Mouse (Mus musculus) bone marrow macrophage, adult 2 months (primary cell): ENCODE measurements around the gene Acsl4. TPM values are rescaled to one million over a fixed set of nuclear protein-coding genes. Genes with fewer than 3 reads are reported as not detected.
A peak's percentile ranks its signal among the peaks of the same experiment; 100 is the strongest.

ENCODE experiments used
- H3K27ac ChIP-seq: 2 replicates; pipeline ENCODE4 v1.5.1; 2012; ENCODE audit warnings: low read depth, low read length; ENCODE audit not compliant: insufficient read depth
- H3K4me1 ChIP-seq: 2 replicates; pipeline ENCODE4 v1.6.1; 2012; ENCODE audit warnings: low read length; ENCODE audit not compliant: control insufficient read depth, insufficient read depth
- H3K4me3 ChIP-seq: 2 replicates; pipeline ENCODE4 v1.5.1; 2012; ENCODE audit warnings: mild to moderate bottlenecking, low read length, moderate library complexity; ENCODE audit not compliant: insufficient read depth
- CTCF ChIP-seq: IDR thresholded peaks from 2 replicates; pipeline ENCODE4 v1.5.1; 2012; ENCODE audit warnings: low read depth, mild to moderate bottlenecking, low read length, moderate library complexity
- POLR2A ChIP-seq: IDR thresholded peaks from 2 replicates; pipeline ENCODE4 v1.6.1; 2012; ENCODE audit warnings: mild to moderate bottlenecking, low read depth, low read length, borderline replicate concordance
- polyA plus RNA-seq: library from polyadenylated mRNA; stranded (reverse); fragments of >200 nt; gene quantifications from 2 replicates; pipeline ENCODE4 v1.2.4, GENCODE M21; 2012; ENCODE audit not compliant: missing spikeins, insufficient read depth, insufficient read length

The Acsl4 gene
- polyA plus RNA-seq, 1 experiment: 40.2 TPM

- H3K4me3 ChIP-seq: peak overlapping the region; percentile 63
- H3K27ac ChIP-seq: peak overlapping the region; percentile 92
- peaks cover 6% of the 10 kb centered on the region for H3K4me1 ChIP-seq
- TF ChIP-seq CTCF: no peak
- TF ChIP-seq POLR2A: no peak
Observed at GRCm38 (mm10) chrX:142390909-142391265, 552 bp upstream of the Acsl4 start.

DNA sequence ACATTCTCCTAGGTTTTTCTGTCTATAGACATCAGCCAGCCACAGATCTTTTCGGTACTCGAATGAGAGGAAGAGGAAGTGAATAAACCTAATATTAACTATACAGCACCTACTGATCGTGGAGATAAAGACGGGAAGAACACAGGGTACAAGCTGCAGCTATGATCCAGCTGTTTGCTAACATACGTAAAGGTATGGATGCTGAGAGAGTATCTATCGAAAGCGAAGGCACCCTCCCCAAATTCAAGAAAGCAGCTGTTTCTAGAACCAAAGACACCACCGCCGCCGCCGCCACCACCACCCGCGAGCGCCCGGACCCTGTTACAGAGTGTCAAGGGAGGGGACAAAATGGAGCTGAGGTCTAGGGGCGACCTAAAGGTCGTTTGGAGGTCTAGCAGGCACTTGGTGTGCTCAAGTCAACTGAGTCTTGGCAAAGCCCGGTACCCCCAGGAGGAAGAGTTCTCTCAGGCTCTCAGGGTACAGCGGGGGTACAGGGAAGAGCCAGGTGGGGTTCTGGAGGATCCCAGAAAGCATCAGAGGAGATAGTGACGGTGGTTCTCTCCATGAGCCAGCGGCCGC lies 665 bp downstream of the Acsl4 start:
- TF ChIP-seq POLR2A: no peak
- Histone ChIP-seq H3K27ac (peak overlapping the region; percentile 90), H3K4me1 (peaks cover 13% of the 10 kb centered on the region), H3K4me3 (peak overlapping the region; percentile 86)

- no peak overlapping the region for H3K4me3 ChIP-seq
- no peak overlapping the region for H3K27ac ChIP-seq
- TF ChIP-seq CTCF (no peak), POLR2A (no peak)
- peaks cover 16% of the 10 kb centered on the region for H3K4me1 ChIP-seq
Observed at GRCm38 (mm10) chrX:142388141-142388540, 2.2 kb downstream of the Acsl4 start.

GRCm38 (mm10) chrX:142387634-142388033 lies 2.7 kb downstream of the Acsl4 start:
- Histone ChIP-seq H3K27ac (no peak overlapping the region), H3K4me1 (peaks cover 17% of the 10 kb centered on the region), H3K4me3 (no peak overlapping the region)
- TF ChIP-seq POLR2A (no peak), CTCF (no peak)

DNA sequence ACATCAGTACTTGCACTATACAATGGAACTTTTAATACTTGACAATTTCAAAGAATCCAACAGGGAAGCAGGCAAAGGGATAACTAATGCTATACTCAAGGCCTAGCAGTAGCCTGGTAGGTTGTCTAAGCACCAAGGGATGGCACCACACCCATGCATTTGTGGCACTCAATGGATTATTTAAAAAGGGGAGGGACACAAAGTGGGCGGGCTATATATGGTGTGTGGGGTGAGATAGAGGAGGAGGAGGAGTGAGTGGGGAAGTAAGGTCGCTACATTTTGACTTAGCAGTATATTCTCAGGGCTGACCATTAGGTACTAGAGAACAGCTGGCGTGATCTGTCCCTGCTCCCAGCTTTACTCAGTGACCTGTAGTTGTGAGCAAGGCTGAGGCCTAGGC lies 5.4 kb downstream of the Acsl4 start:
- Histone ChIP-seq H3K4me1 (peaks cover 19% of the 10 kb centered on the region), H3K27ac (no peak overlapping the region), H3K4me3 (no peak overlapping the region)
- TF ChIP-seq CTCF (no peak), POLR2A (no peak)

GRCm38 (mm10) chrX:142379894-142380293 lies 10.4 kb downstream of the Acsl4 start:
- no peak for TF ChIP-seq POLR2A
- TF ChIP-seq CTCF: no peak
- peak overlapping the region; percentile 17 for H3K27ac ChIP-seq
- H3K4me1 ChIP-seq: peaks cover 28% of the 10 kb centered on the region
- H3K4me3 ChIP-seq: no peak overlapping the region

- no peak overlapping the region for H3K27ac ChIP-seq
- H3K4me1 ChIP-seq: peaks cover 23% of the 10 kb centered on the region
- no peak overlapping the region for H3K4me3 ChIP-seq
- TF ChIP-seq CTCF: no peak
- TF ChIP-seq POLR2A: no peak
Observed at GRCm38 (mm10) chrX:142378048-142378447, 12.3 kb downstream of the Acsl4 start.

DNA sequence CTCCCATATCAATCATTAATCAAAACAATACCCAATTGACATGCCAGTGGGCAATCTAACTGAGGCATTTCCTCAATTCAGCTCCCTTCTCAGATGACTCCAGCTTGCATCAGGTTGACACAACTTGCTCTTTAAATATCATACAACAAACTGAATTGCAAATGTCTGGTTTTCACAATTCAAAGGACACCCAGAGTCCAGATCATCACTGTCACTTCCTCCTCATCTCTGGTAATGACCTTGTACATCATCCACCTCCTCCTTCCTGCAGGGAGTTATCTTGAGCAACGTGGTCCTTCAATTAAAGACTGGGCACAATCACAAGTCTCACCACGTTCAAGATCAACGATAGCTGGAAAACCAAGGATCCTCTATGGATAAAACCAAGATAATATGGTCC lies 13.0 kb downstream of the Acsl4 start:
- H3K4me3 ChIP-seq: no peak overlapping the region
- no peak overlapping the region for H3K27ac ChIP-seq
- TF ChIP-seq CTCF (no peak), POLR2A (no peak)
- peaks cover 20% of the 10 kb centered on the region for H3K4me1 ChIP-seq

GRCm38 (mm10) chrX:142376747-142377146 lies 13.6 kb downstream of the Acsl4 start:
- TF ChIP-seq POLR2A (no peak), CTCF (no peak)
- H3K4me1 ChIP-seq: peaks cover 20% of the 10 kb centered on the region
- no peak overlapping the region for H3K27ac ChIP-seq
- H3K4me3 ChIP-seq: no peak overlapping the region

GRCm38 (mm10) chrX:142375519-142375918 lies 14.8 kb downstream of the Acsl4 start:
- Histone ChIP-seq H3K27ac (no peak overlapping the region), H3K4me3 (no peak overlapping the region), H3K4me1 (peaks cover 27% of the 10 kb centered on the region)
- TF ChIP-seq CTCF (no peak), POLR2A (no peak)

GRCm38 (mm10) chrX:142372393-142372792 lies 17.9 kb downstream of the Acsl4 start:
- H3K27ac ChIP-seq: no peak overlapping the region
- H3K4me1 ChIP-seq: peaks cover 18% of the 10 kb centered on the region
- TF ChIP-seq POLR2A: no peak
- TF ChIP-seq CTCF: no peak
- H3K4me3 ChIP-seq: no peak overlapping the region
